Mouse (Mus musculus) liver (tissue): ENCODE measurements at regions not wholly inside any gene's neighbourhood (a gene's known extent, or its start where the extent isn't known, plus 50 kb on each side); places are given as distances from the start of the nearest gene placed in this dataset.
A peak's percentile ranks its signal among the peaks of the same experiment; 100 is the strongest.

Experiments used
- DNase-seq: peaks from one replicate; pipeline ENCODE4 v3.0.0-alpha.2; 2020; ENCODE audit warnings: mixed read lengths

GRCm38 (mm10) chr6:4811181-4811775 lies 64.2 kb downstream of the Peg10 start:
- peak; percentile 6 for DNase-seq

GRCm38 (mm10) chr6:4813206-4813605 lies 66.1 kb downstream of the Peg10 start:
- DNase-seq, result peak; percentile 10

- no peak for DNase-seq
Measured at GRCm38 (mm10) chr6:4816856-4817255, 69.8 kb downstream of the Peg10 start.

GRCm38 (mm10) chr6:4841241-4841640 lies 61.5 kb upstream of the Ppp1r9a start:
- DNase-seq, result no peak

GRCm38 (mm10) chr6:4849747-4850146 lies 53.0 kb upstream of the Ppp1r9a start:
- no peak for DNase-seq

GRCm38 (mm10) chr6:4851040-4851439 lies 51.7 kb upstream of the Ppp1r9a start:
- DNase-seq, result peak; percentile 8
